8 mouse cellular contexts compared by ENCODE assay signal in the genomic region with DNA sequence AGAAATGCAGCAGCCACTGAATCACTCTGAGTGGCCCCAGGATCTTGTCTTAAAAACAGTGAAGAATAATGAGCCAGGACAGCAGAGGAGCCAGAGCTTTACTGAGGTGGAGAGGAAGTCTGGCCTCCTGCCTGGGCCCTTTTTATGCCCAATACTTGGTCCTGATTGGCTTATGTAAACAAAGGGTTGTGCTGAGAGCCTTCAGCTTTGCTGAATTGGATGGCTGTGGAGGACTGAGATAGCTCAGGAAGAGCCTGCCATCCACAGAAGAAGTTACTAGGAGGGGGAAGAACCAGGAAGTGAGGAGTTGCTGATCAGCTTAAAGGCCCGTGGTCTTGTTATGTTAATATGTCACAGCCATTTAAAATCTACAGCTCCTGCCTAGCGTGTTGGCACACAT. TPM values are rescaled to one million over a fixed set of nuclear protein-coding genes. Genes with fewer than 3 reads are reported as not detected.
A peak's percentile ranks its signal among the peaks of the same experiment; 100 is the strongest.
DNase-seq lines count a peak whose midpoint lies in the region; ATAC-seq and TF ChIP-seq lines count a peak whose summit lies in the region.

No protein-coding gene starts in this region.

- H3K9ac ChIP-seq in hindbrain, postnatal 0 days (replicated peaks; ENCODE audit: low read length), result no peak overlapping the region
- H3K9ac ChIP-seq in heart, embryonic 13.5 days, result peak overlapping the region; percentile 33
- no peak overlapping the region for H3K9ac ChIP-seq in lung, embryonic 15.5 days

- no peak overlapping the region for H3K4me2 ChIP-seq in hindbrain, postnatal 0 days (ENCODE audit: low read depth, low read length)
- peak overlapping the region; percentile 18 for H3K4me2 ChIP-seq in heart, embryonic 13.5 days
- no peak overlapping the region for H3K4me2 ChIP-seq in lung, embryonic 15.5 days

- H3K9me3 ChIP-seq in hindbrain, embryonic 10.5 days, result no peaks in the 10 kb centered on the region
- no peaks in the 10 kb centered on the region for H3K9me3 ChIP-seq in hindbrain, postnatal 0 days (ENCODE audit: low read length)
- H3K9me3 ChIP-seq in heart, embryonic 13.5 days, result no peaks in the 10 kb centered on the region
- H3K9me3 ChIP-seq in lung, embryonic 15.5 days, result no peaks in the 10 kb centered on the region

- H3K36me3 ChIP-seq in hindbrain, embryonic 10.5 days, result 0 out of 2 replicates have a peak, but pooled peaks cover 4% of the 10 kb centered on the region
- H3K36me3 ChIP-seq in hindbrain, postnatal 0 days (ENCODE audit: insufficient read depth, low read length), result no peaks in the 10 kb centered on the region
- peaks cover 13% of the 10 kb centered on the region for H3K36me3 ChIP-seq in heart, embryonic 13.5 days
- no peaks in the 10 kb centered on the region for H3K36me3 ChIP-seq in lung, embryonic 15.5 days

- peak overlapping the region; percentile 35 for H3K27ac ChIP-seq in hindbrain, embryonic 10.5 days
- no peak overlapping the region for H3K27ac ChIP-seq in hindbrain, postnatal 0 days
- H3K27ac ChIP-seq in heart, embryonic 13.5 days (replicated peaks), result peak overlapping the region; percentile 69
- peak overlapping the region; percentile 42; the same call in 1 of the 2 replicates for H3K27ac ChIP-seq in lung, embryonic 15.5 days

- H3K27me3 ChIP-seq in hindbrain, embryonic 10.5 days (ENCODE audit: insufficient read depth, poor library complexity, severe bottlenecking), result no peaks in the 10 kb centered on the region
- H3K27me3 ChIP-seq in hindbrain, postnatal 0 days (ENCODE audit: insufficient read depth, low read length), result no peaks in the 10 kb centered on the region
- no peaks in the 10 kb centered on the region for H3K27me3 ChIP-seq in heart, embryonic 13.5 days (replicated peaks)
- no peaks in the 10 kb centered on the region for H3K27me3 ChIP-seq in lung, embryonic 15.5 days

- WGBS in hindbrain, embryonic 10.5 days, result 21% methylated on average over 2 of the region's 2 CpGs
- WGBS in hindbrain, postnatal 0 days, result 20% methylated on average over 2 of the region's 2 CpGs
- 22% methylated on average over 2 of the region's 2 CpGs for WGBS in heart, embryonic 13.5 days
- WGBS in lung, embryonic 15.5 days, result 14% methylated on average over 2 of the region's 2 CpGs

- no peak for TF ChIP-seq CTCF in hindbrain, postnatal 0 days (IDR thresholded peaks at IDR 0.05; ENCODE audit: low read depth)

- H3K4me3 ChIP-seq in hindbrain, embryonic 10.5 days, result no peak overlapping the region
- no peak overlapping the region for H3K4me3 ChIP-seq in hindbrain, postnatal 0 days (ENCODE audit: low read length)
- no peak overlapping the region for H3K4me3 ChIP-seq in heart, embryonic 13.5 days
- H3K4me3 ChIP-seq in lung, embryonic 15.5 days, result no peak overlapping the region

- H3K4me1 ChIP-seq in hindbrain, embryonic 10.5 days (replicated peaks), result peaks cover 27% of the 10 kb centered on the region
- H3K4me1 ChIP-seq in hindbrain, postnatal 0 days (ENCODE audit: insufficient read depth, low read length), result peaks cover 5% of the 10 kb centered on the region
- peaks cover 43% of the 10 kb centered on the region for H3K4me1 ChIP-seq in heart, embryonic 13.5 days
- H3K4me1 ChIP-seq in lung, embryonic 15.5 days, result peaks cover 18% of the 10 kb centered on the region

- no peak for ATAC-seq in hindbrain, postnatal 0 days
- no peak for ATAC-seq in heart, embryonic 13.5 days (ENCODE audit: extremely low read depth, insufficient number of reproducible peaks, low FRiP score, low TSS enrichment)
- 0 out of 2 replicates have a peak, but pooled peaks have one; percentile 46 for ATAC-seq in lung, embryonic 15.5 days (ENCODE audit: borderline replicate concordance, extremely low read depth, low FRiP score, low TSS enrichment)

- no peak for DNase-seq in hindbrain, embryonic 10.5 days (ENCODE audit: low spot score)
- no peak for DNase-seq in hindbrain, postnatal 0 days (ENCODE audit: low spot score)
- peak; percentile 33 for DNase-seq in MN1 (ENCODE audit: low spot score)
- DNase-seq in urinary bladder, adult 18-20 months (ENCODE audit: low spot score in 2 of 2), result no peak
- no peak for DNase-seq in gastrocnemius, postnatal 10 days
- no peak for DNase-seq in natural killer cell, adult 2 months (ENCODE audit: low spot score in 2 of 2)

RNA-seq across cellular contexts. Expression of a gene that starts 46.5 kb away (rescaled TPM):
- 31.0 and 35.5 TPM in 2 replicates for polyA plus RNA-seq in hindbrain, embryonic 10.5 days (2016; fragmentation: Nextera tagmentation; extraction: Ambion mirVana)
- total RNA-seq in hindbrain, postnatal 0 days (2014; rRNA removed), result 47.7 and 60.6 TPM in 2 replicates
- polyA plus RNA-seq in hindbrain, postnatal 0 days (2015; fragmentation: Nextera tagmentation; extraction: Ambion mirVana), result 39.3 and 47.6 TPM in 2 replicates
- polyA plus RNA-seq in heart, embryonic 13.5 days (2015; fragmentation: Nextera tagmentation; extraction: Ambion mirVana), result 29.1 and 30.4 TPM in 2 replicates
- 29.0 and 30.1 TPM in 2 replicates for polyA plus RNA-seq in lung, embryonic 15.5 days (2015; fragmentation: Nextera tagmentation; extraction: Ambion mirVana)
- total RNA-seq in gastrocnemius, postnatal 10 days (2021), result 10 to 100 TPM; 92.6 to 93.1 TPM

RNA-seq across cellular contexts. Expression of a gene that starts 56.4 kb away (rescaled TPM):
- 0.13 TPM in 1 of 2 replicates, not detected in the other for polyA plus RNA-seq in hindbrain, embryonic 10.5 days (2016; fragmentation: Nextera tagmentation; extraction: Ambion mirVana)
- total RNA-seq in hindbrain, postnatal 0 days (2014; rRNA removed), result not detected in 2 replicates
- polyA plus RNA-seq in hindbrain, postnatal 0 days (2015; fragmentation: Nextera tagmentation; extraction: Ambion mirVana), result not detected in 2 replicates
- polyA plus RNA-seq in heart, embryonic 13.5 days (2015; fragmentation: Nextera tagmentation; extraction: Ambion mirVana), result not detected in 2 replicates
- polyA plus RNA-seq in lung, embryonic 15.5 days (2015; fragmentation: Nextera tagmentation; extraction: Ambion mirVana), result 0.07 TPM in 1 of 2 replicates, not detected in the other
- not detected for total RNA-seq in gastrocnemius, postnatal 10 days (2021)
